Mouse (Mus musculus) brown adipose tissue, adult 24 weeks (tissue): ENCODE results near the gene Lrrfip2. TPM values are rescaled to one million over a fixed set of nuclear protein-coding genes. Genes with fewer than 3 reads are reported as not detected.

ENCODE experiments used
- polyA plus RNA-seq: library from polyadenylated mRNA; stranded (reverse); fragments of >200 nt; gene quantifications from 2 replicates; pipeline ENCODE4 v1.2.4, GENCODE M21; 2012; ENCODE audit not compliant: missing spikeins, insufficient read depth, insufficient read length

Gene Lrrfip2
- polyA plus RNA-seq, 1 experiment, result 36.9 TPM

Other genes with a start within 250 kb of the Lrrfip2 start
- gene Als2cl, start 237.7 kb upstream of the Lrrfip2 start, polyA plus RNA-seq, result 5.7 and 9.0 TPM in 2 replicates
- 1.5 and 1.8 TPM in 2 replicates for gene Tmie, start 237.5 kb upstream of the Lrrfip2 start, polyA plus RNA-seq
- not detected in 2 replicates for gene Fam240a, start 200.7 kb upstream of the Lrrfip2 start, polyA plus RNA-seq
- gene Tdgf1, start 171.4 kb upstream of the Lrrfip2 start, polyA plus RNA-seq, result not detected in 2 replicates
- 0.88 TPM in 1 of 2 replicates, not detected in the other for gene Lrrc2, start 166.0 kb upstream of the Lrrfip2 start, polyA plus RNA-seq
- gene Rtp3, start 127.0 kb upstream of the Lrrfip2 start, polyA plus RNA-seq, result 2.2 and 3.3 TPM in 2 replicates
- not detected in 2 replicates for gene Ltf, start 98.3 kb upstream of the Lrrfip2 start, polyA plus RNA-seq
- gene Ccrl2, start 60.1 kb upstream of the Lrrfip2 start, polyA plus RNA-seq, result 1.3 and 1.6 TPM in 2 replicates
- gene Mlh1, start 154.2 kb downstream of the Lrrfip2 start, polyA plus RNA-seq, result 10.0 and 10.5 TPM in 2 replicates
- 9.2 and 10.7 TPM in 2 replicates for gene Epm2aip1, start 154.3 kb downstream of the Lrrfip2 start, polyA plus RNA-seq
- gene Trank1, start 194.1 kb downstream of the Lrrfip2 start, polyA plus RNA-seq, result not detected in 2 replicates